Mouse (Mus musculus): Measurements from ENCODE around the gene Tyw1. TPM values are rescaled to one million over a fixed set of nuclear protein-coding genes. Genes with fewer than 3 reads are reported as not detected.

Tyw1 gene
- polyA plus RNA-seq, 1 experiment = 18.8 TPM

DNA sequence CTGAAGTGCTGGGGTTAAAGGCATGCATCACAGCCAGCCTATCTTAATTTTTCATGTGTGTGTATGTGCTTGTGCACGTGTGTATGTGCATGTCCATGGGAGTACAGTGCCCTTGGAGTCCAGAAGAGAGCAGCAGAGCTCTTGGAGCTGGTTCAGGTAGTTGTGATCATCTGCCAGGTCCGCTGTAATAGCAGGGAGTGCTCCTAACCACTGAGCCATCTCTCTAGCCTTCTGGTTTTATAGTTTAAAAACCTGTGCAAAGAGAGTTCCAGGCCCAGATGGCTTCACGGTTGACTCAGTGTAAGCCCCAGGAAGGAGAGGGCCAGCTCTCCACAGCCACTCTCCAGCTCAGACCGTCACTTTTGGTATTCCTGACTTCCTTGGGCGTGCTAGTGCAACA is 64.4 kb downstream of the Tyw1 start:
- no peak for TF ChIP-seq CTCF (IDR thresholded peaks at IDR 0.05; ENCODE audit: borderline replicate concordance, extremely low read depth, insufficient read depth, insufficient read length)
- no peak for TF ChIP-seq POLR2A (IDR thresholded peaks at IDR 0.05; ENCODE audit: borderline replicate concordance, extremely low read depth, insufficient read depth, insufficient read length, poor library complexity, severe bottlenecking)
- no peak for DNase-seq (ENCODE audit: low read depth)

DNA sequence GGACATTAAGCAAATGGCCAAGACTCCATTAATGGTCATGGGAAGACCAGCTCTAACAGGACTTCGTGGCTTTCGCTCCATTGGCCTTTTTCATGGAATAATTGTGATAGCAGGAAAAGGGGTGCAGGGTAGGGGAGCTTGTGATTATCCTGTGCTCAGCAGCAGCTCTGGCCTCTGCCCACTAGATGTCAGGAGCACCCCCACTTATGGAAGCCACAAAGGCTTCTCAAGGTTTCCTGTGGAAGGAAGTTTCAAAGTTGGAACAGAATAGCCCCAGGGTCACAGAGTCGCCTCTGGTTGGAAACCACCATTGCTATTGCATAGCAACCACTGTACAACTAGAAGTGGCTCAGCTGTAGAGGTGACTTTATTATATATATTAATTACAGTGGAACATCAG is 65.1 kb downstream of the Tyw1 start:
- DNase-seq (ENCODE audit: low read depth) = peak; percentile 50
- TF ChIP-seq POLR2A (IDR thresholded peaks at IDR 0.05; ENCODE audit: borderline replicate concordance, extremely low read depth, insufficient read depth, insufficient read length, poor library complexity, severe bottlenecking) = no peak
- TF ChIP-seq CTCF (IDR thresholded peaks at IDR 0.05; ENCODE audit: borderline replicate concordance, extremely low read depth, insufficient read depth, insufficient read length) = peak; percentile 56; the same call in 1 of the 2 replicates

DNA sequence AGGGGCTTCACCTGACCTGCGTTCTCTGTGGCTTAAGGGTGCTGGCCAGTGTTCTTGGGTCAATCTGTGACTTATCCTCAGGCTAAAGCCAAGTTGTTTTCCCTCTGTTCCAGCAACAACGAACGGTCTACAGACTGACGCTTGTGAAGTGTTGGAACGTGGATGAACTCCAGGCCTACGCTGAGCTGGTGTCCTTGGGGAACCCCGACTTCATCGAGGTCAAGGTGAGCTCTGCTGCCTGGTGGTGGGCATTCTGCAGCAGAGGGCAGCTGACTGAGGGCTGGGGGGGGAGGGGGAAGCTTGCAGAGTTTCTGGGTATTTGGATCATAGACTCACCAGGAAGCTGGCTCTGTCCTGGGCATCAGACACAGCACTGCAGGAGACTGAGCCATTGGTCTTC is 70.1 kb downstream of the Tyw1 start:
- no peak for DNase-seq (ENCODE audit: low read depth)
- TF ChIP-seq POLR2A (IDR thresholded peaks at IDR 0.05; ENCODE audit: borderline replicate concordance, extremely low read depth, insufficient read depth, insufficient read length, poor library complexity, severe bottlenecking) (no peak), CTCF (IDR thresholded peaks at IDR 0.05; ENCODE audit: borderline replicate concordance, extremely low read depth, insufficient read depth, insufficient read length) (no peak)

DNA sequence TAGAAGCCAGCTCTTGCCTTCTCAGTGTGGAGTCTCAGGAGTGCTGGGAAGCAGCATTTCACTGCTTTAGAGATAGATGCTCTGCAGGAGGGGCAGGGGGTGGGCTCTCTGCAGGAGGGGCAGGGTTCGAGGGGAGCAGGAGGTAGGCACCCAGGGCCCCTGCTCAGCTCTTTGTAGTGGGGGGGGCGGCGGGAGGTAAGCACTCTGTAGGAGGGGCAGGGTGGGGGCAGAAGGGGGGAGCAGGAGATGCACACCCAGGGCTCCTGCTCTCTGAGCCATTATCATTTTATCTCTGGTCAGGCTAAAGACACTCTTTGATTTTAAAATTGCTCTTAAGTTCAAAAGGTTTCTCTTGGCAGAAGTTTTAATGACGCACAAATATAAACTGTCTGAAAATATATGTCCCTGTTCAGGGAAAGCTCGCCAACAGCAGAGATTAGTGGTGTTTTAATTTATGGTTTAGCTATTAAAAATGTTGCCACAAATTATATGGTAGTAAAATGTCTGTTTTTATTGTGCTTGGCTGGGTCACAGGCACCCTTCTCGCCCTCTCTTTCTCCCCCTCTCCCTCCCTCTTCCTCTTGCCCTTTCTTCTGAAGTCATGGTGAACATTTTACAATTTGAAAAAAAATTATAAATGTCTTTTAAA is 72.3 kb downstream of the Tyw1 start:
- no peak for TF ChIP-seq POLR2A (IDR thresholded peaks at IDR 0.05; ENCODE audit: borderline replicate concordance, extremely low read depth, insufficient read depth, insufficient read length, poor library complexity, severe bottlenecking)

DNA sequence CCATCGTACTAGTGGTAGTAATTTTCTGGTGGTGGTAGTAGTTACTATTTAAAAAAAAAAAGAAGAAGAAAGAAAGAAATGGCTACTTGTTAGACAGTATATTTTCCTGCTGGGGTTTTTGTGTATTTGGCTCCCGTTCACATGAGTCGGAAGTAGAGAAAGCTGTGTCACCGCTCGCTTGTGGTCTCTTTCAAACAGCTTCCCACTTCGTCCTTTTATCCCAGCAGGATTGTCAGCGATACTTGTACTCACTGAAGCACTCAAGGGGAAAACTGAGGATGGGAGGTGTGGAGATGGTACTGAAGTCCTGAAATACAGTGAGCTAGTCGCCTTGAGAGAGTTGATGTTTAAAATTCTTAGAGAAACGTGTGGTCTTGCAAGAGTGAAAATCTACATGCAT is 72.9 kb downstream of the Tyw1 start:
- TF ChIP-seq CTCF (IDR thresholded peaks at IDR 0.05; ENCODE audit: borderline replicate concordance, extremely low read depth, insufficient read depth, insufficient read length) (no peak), POLR2A (IDR thresholded peaks at IDR 0.05; ENCODE audit: borderline replicate concordance, extremely low read depth, insufficient read depth, insufficient read length, poor library complexity, severe bottlenecking) (no peak)
- DNase-seq (ENCODE audit: low read depth) = no peak

More for the DNA sequence above, 72.3 kb downstream of the Tyw1 start:
- DNase-seq (ENCODE audit: low read depth) = no peak

DNA sequence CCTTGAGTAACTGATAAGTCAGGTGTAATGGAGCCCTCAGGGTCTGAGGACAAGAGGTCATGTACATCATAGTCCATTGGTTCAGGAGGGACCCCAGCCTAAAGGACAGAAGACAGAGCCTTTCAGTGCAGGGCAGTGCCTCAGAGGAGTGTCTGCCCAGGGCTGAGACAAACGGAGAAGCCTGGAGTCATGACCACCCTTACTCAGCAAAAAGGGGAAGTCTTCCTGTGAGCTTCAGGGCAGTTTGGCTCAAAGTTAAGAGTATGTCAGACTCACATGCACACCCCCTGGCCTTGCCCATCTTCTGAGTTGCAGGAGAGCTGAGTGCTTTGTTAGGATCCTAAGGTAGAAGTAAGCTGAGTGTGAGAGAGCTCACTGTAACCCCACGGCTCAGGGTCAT is 74.5 kb downstream of the Tyw1 start:
- TF ChIP-seq POLR2A (IDR thresholded peaks at IDR 0.05; ENCODE audit: borderline replicate concordance, extremely low read depth, insufficient read depth, insufficient read length, poor library complexity, severe bottlenecking) (no peak), CTCF (IDR thresholded peaks at IDR 0.05; ENCODE audit: borderline replicate concordance, extremely low read depth, insufficient read depth, insufficient read length) (no peak)
- no peak for DNase-seq (ENCODE audit: low read depth)

DNA sequence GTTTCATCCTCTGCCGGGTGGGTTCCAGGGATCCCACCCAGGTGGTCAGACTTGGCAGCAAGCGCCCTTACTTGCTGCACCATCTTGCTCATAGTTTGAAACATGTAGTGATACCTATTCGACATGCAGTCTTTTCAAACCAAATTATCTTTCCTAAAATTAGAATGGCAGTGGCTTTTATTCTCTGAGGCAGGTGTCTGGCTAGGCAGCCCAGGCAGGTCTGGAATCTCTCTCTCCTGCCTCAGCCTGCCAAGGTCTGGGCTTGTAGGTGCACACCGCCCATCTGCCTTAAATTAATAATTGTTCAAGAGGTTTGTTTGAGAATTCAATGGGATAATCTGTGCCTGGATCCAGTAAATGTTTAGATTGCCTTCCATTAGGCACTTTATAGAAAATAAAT is 75.4 kb downstream of the Tyw1 start:
- peak; percentile 59 for DNase-seq (ENCODE audit: low read depth)
- no peak for TF ChIP-seq CTCF (IDR thresholded peaks at IDR 0.05; ENCODE audit: borderline replicate concordance, extremely low read depth, insufficient read depth, insufficient read length)
- no peak for TF ChIP-seq POLR2A (IDR thresholded peaks at IDR 0.05; ENCODE audit: borderline replicate concordance, extremely low read depth, insufficient read depth, insufficient read length, poor library complexity, severe bottlenecking)

DNA sequence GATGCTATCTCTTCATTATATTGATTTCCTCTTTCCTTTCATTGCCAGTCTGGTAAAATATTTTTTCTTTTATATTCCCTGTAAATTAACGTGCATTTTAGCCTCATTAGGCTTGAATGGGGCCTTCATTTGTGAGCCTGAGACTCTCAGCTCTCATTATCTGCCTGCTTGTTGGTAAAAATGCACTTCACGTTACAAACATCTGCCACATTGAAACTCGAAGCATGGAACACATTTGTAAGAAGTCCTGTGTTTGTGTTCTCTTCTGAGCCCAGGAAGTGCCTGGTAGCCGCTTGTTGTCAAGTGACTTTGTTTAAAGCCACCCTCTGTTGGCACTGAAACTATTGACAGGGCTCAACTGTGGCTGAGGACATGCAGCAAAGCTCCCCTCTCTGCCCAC is 75.8 kb downstream of the Tyw1 start:
- TF ChIP-seq POLR2A (IDR thresholded peaks at IDR 0.05; ENCODE audit: borderline replicate concordance, extremely low read depth, insufficient read depth, insufficient read length, poor library complexity, severe bottlenecking) (no peak), CTCF (IDR thresholded peaks at IDR 0.05; ENCODE audit: borderline replicate concordance, extremely low read depth, insufficient read depth, insufficient read length) (no peak)
- peak; percentile 79 for DNase-seq (ENCODE audit: low read depth)

DNA sequence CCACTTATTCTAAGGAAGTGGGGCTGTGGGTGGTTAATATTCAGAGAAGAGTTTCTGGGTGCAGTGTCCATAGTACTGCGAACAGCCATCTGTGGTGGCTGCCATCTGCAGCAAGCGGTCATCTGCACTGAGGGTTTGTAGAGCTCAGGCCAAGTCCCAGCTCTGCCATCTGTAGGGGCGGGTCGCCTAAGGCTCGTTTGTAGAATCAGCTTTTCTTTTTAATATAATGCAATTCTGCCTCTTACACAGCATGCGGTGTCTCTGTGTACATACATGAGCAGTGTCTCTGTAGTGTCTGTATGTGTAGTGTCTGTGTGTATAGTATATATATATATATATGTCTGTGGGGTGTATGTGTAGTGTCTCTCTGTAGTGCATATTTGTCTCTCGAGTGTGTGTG is 78.1 kb downstream of the Tyw1 start:
- no peak for TF ChIP-seq POLR2A (IDR thresholded peaks at IDR 0.05; ENCODE audit: borderline replicate concordance, extremely low read depth, insufficient read depth, insufficient read length, poor library complexity, severe bottlenecking)
- no peak for TF ChIP-seq CTCF (IDR thresholded peaks at IDR 0.05; ENCODE audit: borderline replicate concordance, extremely low read depth, insufficient read depth, insufficient read length)

DNA sequence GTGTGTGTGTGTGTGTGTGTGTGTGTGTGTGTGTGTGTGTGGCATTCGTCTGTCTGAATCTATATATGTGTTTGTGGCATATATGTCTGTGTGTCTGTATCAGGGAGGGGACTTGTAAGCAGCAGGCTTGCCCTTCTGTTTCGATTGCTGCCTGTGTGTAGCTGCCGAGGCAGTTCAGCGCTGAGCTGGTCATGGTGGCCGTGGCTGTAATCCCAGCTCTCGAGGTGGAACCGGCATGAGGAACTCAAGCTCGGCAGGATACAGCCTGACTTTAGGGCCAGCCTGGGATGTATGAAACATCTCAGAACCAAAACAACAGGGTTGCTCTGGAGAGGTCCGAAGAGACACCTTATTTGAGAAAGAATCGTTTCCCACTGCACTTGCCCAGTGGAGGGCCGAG is 78.6 kb downstream of the Tyw1 start:
- no peak for TF ChIP-seq CTCF (IDR thresholded peaks at IDR 0.05; ENCODE audit: borderline replicate concordance, extremely low read depth, insufficient read depth, insufficient read length)
- TF ChIP-seq POLR2A (IDR thresholded peaks at IDR 0.05; ENCODE audit: borderline replicate concordance, extremely low read depth, insufficient read depth, insufficient read length, poor library complexity, severe bottlenecking) = no peak
- no peak for DNase-seq (ENCODE audit: low read depth)

More for the DNA sequence above, 78.1 kb downstream of the Tyw1 start:
- DNase-seq (ENCODE audit: low read depth) = peak; percentile 59

DNA sequence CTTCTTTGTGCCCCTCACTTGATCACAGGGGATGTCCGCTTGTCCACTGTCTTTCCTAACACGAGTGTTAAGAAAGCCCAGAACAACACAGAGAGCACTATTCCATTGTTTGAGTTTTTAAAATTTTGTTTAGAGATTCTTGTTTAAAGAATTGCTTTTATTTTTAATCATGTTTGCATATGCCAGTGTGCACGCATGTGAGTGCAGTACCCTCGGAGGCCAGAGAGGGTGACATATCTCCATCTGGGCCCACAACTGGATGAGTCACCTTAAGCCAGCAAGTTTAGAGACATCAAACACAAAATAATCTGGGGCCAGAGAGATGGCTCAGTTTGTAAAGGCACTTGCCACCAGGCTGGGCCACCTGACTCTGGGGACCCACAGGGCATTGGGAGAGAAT is 80.0 kb downstream of the Tyw1 start:
- TF ChIP-seq CTCF (IDR thresholded peaks at IDR 0.05; ENCODE audit: borderline replicate concordance, extremely low read depth, insufficient read depth, insufficient read length) (0 out of 2 replicates have a peak, but pooled peaks have one; percentile 9), POLR2A (IDR thresholded peaks at IDR 0.05; ENCODE audit: borderline replicate concordance, extremely low read depth, insufficient read depth, insufficient read length, poor library complexity, severe bottlenecking) (no peak)
- no peak for DNase-seq (ENCODE audit: low read depth)

DNA sequence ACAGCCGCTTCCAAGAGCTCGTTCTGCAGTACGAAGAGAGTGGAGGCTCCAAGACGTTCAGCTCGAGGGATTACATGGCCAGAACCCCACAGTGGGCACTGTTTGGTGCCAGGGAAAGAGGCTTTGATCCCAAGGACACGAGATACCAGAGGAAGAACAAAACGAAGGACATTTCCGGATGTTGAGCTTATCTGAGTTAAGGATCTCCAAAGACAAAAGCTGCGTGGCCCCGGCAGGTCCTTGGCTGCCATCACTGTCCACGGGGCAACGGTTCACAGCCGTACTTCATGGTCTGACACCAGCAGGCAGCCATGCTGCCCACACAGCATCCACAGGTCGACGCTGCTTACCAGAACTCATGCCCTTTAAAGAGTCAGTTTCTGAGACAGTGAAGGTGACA is 85.2 kb downstream of the Tyw1 start:
- TF ChIP-seq CTCF (IDR thresholded peaks at IDR 0.05; ENCODE audit: borderline replicate concordance, extremely low read depth, insufficient read depth, insufficient read length) (no peak), POLR2A (IDR thresholded peaks at IDR 0.05; ENCODE audit: borderline replicate concordance, extremely low read depth, insufficient read depth, insufficient read length, poor library complexity, severe bottlenecking) (no peak)
- DNase-seq (ENCODE audit: low read depth) = no peak
